Mouse (Mus musculus) brain, embryonic 18.5 days (tissue): Measurements from ENCODE around the gene Vmn2r57.
"Not testable (repeated sequence)": the region's sequence is repeated elsewhere in the genome, so short reads cannot be mapped to it uniquely, and the experiment has no call there.

Source experiments
- DNase-seq: peaks from one replicate; pipeline ENCODE4 v3.0.0-alpha.2; 2012; ENCODE audit warnings: low read depth, low spot score

Gene Vmn2r57

DNA sequence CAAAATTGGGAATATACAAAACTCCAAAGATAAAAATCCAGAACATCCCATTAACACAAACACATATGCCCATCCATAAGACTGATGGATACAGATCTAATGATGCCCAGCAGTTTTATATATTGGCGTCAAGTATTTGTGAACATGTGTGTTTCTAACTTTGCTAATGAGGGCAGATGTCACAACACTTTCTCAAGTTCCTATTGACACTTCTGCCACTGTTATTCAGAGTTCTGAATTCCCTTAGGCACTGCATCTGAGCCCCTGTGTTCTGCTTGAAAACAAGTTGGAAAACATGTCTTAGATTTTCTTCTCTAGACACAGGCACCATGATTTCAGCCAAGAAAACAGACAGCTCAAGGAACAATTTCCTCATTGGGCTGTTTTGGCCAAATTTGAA is at the start of gene Vmn2r57:
Gene Vmn2r57 (minus strand): TSS at position 101 of the 400 bp plus-strand sequence.
- not testable (repeated sequence) for DNase-seq

DNA sequence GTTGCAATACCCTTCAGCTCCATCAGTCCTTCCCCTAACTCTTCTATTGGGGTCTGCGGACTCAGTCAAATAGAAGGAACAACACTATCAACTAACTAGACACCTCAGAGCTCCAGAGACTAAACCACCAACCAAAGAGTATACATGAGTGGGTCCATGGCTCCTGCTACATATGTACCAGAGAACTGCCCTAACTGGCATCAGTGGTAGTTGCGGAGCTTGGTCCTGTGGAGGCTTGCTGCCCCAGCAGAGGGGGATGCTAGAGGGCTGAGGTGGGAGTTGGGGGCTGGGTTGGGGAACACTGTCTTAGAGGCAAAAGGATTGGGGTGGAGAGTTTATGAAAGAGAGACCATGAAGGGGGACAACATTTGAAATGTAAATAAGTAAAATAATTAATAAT is 49.4 kb upstream of the Vmn2r57 start:
- no peak for DNase-seq

DNA sequence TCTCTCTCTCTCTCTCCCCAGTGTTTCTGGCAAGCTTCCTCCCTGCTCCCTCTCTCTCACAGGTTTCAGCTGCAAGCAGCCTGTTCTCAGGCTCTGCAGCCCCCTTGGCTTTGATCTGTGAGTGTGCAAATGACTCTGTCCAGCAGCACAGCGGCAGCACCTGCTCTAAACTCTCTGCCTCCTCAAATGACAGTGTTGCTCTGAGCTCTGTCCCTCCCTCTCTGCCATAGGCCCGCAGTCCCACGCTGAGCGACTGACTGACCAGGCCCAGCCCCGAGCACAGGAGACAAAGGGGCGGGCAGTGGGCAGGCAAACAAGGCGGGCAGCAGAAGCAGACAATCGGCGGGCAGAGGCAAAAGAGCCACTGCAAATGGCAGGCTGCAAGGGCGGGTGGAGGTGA is 3.4 kb upstream of the Vmn2r57 start:
- DNase-seq = no peak

DNA sequence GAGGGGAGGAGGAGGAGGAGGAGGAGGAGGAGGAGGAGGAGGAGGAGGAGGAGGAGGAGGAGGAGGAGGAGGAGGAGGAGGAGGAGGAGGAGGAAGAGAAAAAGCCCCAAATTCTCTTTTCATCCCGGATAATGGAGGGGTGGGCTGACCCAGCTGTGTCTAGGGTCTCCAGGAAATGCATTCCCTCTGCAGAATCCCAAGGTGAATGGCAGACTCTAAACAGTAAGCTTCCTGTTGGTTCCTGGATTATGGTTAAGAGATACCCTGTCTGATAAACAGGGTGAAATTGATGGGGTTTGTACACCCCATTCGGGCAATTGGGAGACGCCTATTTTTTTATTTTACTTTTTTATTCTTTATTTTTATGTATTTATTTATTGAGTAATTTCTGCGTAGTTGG is 54.4 kb downstream of the Vmn2r57 start:
- DNase-seq = no peak

DNA sequence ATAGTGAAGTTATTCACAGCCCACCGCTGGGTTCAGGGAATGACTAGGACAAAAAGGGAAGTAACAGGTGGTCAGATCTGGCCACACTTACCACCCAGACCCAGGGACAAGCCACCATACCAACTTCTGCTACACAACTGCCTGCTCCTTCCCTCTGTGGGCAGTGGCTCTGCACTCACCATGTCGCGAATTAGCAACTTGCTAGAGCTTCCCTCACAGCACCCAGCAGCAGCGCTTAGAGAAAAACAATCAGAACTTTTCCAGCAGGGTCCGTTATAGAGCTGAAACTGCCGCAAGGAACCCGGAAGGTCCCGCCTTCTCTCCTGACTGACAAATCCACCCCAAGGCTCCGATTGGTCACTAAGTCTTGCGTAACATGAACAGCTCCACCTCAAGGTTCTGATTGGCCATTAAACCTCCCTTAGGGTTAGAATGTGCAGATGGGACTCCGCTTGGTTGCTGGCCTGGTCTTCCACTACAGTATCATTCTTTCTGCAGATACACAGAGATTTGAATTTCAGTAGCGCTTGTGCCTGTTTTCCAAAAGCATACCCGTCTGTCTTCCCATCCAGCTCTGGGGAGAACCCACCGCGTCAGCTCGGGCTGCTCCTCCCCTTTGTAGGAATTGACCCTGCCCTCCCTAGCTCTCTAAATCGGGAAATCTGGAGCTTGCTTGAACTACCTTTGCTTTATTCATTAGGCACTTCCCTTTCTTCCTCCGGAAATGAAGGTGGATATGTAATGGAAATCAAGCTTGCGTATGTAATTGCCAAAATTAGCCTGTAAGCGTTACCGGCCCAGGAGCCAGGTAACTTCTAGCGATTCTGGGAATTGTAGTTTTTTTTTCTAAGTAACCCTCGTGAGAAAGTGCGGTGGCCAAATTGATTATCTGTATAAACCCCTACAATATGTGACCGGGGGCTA is 55.2 kb downstream of the Vmn2r57 start, which contains the start of gene AI987944:
Gene AI987944 (minus strand): TSS at position 332 of the 924 bp plus-strand sequence.
- DNase-seq = peak; percentile 87
